Mouse (Mus musculus): ENCODE results near the gene Usp39. TPM values are rescaled to one million over a fixed set of nuclear protein-coding genes. Genes with fewer than 3 reads are reported as not detected.

Gene Usp39
- polyA plus RNA-seq, 1 experiment from 2014 or later = 16.0 TPM

DNA sequence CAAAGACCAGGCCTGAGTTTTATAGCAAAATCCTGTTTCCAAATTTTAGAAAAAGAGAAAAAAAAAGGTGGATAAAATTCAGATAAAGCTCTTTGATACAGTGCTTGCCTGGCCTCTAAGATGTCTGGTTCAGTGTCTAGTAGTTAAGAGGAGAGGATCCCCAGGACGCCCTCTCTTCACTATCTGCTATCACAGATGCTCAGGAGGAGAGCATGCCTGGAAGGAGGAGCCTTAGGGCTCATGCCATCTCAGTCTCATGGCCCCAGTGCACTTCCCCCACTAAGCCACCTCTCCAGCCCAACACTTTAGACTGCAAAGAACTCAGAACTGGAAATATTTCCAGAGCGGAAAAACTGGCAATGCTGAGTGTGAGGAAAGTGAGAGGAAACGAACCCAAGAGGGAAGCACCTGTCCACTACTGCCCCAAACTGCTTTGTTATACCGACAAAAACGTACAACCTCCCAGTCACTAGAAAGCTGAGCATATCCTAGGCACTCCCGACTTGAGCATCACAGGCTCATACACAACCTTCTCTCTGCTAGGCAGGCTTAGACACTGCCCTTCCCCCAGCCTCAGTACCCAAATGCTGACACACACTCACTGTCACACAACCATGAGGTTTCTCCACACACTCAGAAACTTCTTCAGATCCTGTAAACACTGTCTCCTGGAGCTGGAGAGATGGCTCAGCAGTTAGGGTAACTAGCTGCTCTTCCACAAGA, 21.0 kb downstream of the Usp39 start:
- Histone ChIP-seq H3K27me3 (replicated peaks; ENCODE audit: control insufficient read depth, insufficient read depth, low read length) (no peaks in the 10 kb centered on the region), H3K27ac (ENCODE audit: low read depth, low read length) (no peak overlapping the region), H3K4me3 (ENCODE audit: low read depth, low read length) (no peak overlapping the region), H3K9ac (ENCODE audit: low read depth, low read length) (no peak overlapping the region), H3K9me3 (ENCODE audit: control insufficient read depth) (no peaks in the 10 kb centered on the region), H3K4me1 (replicated peaks; ENCODE audit: control insufficient read depth, insufficient read depth, low read length) (no peaks in the 10 kb centered on the region), H3K4me2 (replicated peaks; ENCODE audit: low read depth) (no peak overlapping the region), H3K36me3 (ENCODE audit: control insufficient read depth, insufficient read depth) (peaks cover 66% of the 10 kb centered on the region)
- WGBS = 91% methylated on average over 6 of the region's 6 CpGs
- no peak for TF ChIP-seq CTCF (IDR thresholded peaks at IDR 0.05; ENCODE audit: low read depth)
- ATAC-seq = no peak

GRCm38 (mm10) chr6:72322936-72323335, 22.0 kb downstream of the Usp39 start:
- Histone ChIP-seq H3K4me3 (ENCODE audit: low read depth, low read length) (no peak overlapping the region), H3K36me3 (ENCODE audit: control insufficient read depth, insufficient read depth) (peaks cover 62% of the 10 kb centered on the region), H3K9ac (ENCODE audit: low read depth, low read length) (no peak overlapping the region), H3K27ac (ENCODE audit: low read depth, low read length) (no peak overlapping the region), H3K4me1 (replicated peaks; ENCODE audit: control insufficient read depth, insufficient read depth, low read length) (no peaks in the 10 kb centered on the region), H3K27me3 (replicated peaks; ENCODE audit: control insufficient read depth, insufficient read depth, low read length) (no peaks in the 10 kb centered on the region), H3K9me3 (ENCODE audit: control insufficient read depth) (no peaks in the 10 kb centered on the region), H3K4me2 (replicated peaks; ENCODE audit: low read depth) (no peak overlapping the region)
- no peak for ATAC-seq
- WGBS = 96% methylated on average over 3 of the region's 3 CpGs
- TF ChIP-seq CTCF (IDR thresholded peaks at IDR 0.05; ENCODE audit: low read depth) = no peak

DNA sequence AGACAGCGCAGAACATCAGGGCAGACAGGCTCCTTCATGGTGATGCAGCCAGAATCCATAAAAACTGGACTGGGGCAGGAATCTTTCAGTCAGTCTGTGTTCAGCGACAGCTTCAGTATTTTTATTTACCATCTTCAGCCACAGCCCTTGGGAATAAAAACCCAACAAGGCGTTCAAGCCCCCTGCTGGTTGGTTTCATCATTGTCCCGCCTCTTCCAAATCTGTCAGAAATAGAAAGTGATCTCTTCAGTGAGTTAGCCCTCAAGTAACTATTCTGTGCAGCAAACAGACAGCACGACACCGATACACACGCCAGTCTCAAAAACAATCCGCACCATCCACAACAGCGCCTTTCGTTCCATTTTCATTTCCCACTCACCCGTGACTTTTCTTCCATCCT, 26.0 kb downstream of the Usp39 start:
- H3K36me3 ChIP-seq (ENCODE audit: control insufficient read depth, insufficient read depth) = peaks cover 53% of the 10 kb centered on the region
- 76% methylated on average over 11 of the region's 11 CpGs for WGBS
- no peaks in the 10 kb centered on the region for H3K9me3 ChIP-seq (ENCODE audit: control insufficient read depth)
- no peak overlapping the region for H3K27ac ChIP-seq (ENCODE audit: low read depth, low read length)
- no peak overlapping the region for H3K4me2 ChIP-seq (replicated peaks; ENCODE audit: low read depth)
- ATAC-seq = no peak
- peak; percentile 71 for TF ChIP-seq CTCF (IDR thresholded peaks at IDR 0.05; ENCODE audit: low read depth)
- no peak overlapping the region for H3K4me3 ChIP-seq (ENCODE audit: low read depth, low read length)
- H3K4me1 ChIP-seq (replicated peaks; ENCODE audit: control insufficient read depth, insufficient read depth, low read length) = no peaks in the 10 kb centered on the region
- no peaks in the 10 kb centered on the region for H3K27me3 ChIP-seq (replicated peaks; ENCODE audit: control insufficient read depth, insufficient read depth, low read length)
- no peak overlapping the region for H3K9ac ChIP-seq (ENCODE audit: low read depth, low read length)

GRCm38 (mm10) chr6:72318440-72318839, 26.5 kb downstream of the Usp39 start:
- no peak for TF ChIP-seq CTCF (IDR thresholded peaks at IDR 0.05; ENCODE audit: low read depth)
- Histone ChIP-seq H3K9ac (ENCODE audit: low read depth, low read length) (no peak overlapping the region), H3K4me3 (ENCODE audit: low read depth, low read length) (no peak overlapping the region), H3K9me3 (ENCODE audit: control insufficient read depth) (no peaks in the 10 kb centered on the region), H3K4me2 (replicated peaks; ENCODE audit: low read depth) (no peak overlapping the region), H3K27ac (ENCODE audit: low read depth, low read length) (no peak overlapping the region), H3K4me1 (replicated peaks; ENCODE audit: control insufficient read depth, insufficient read depth, low read length) (no peaks in the 10 kb centered on the region), H3K27me3 (replicated peaks; ENCODE audit: control insufficient read depth, insufficient read depth, low read length) (no peaks in the 10 kb centered on the region), H3K36me3 (ENCODE audit: control insufficient read depth, insufficient read depth) (peaks cover 52% of the 10 kb centered on the region)
- 94% methylated on average over 4 of the region's 5 CpGs for WGBS
- ATAC-seq = no peak

GRCm38 (mm10) chr6:72316044-72316443, 28.9 kb downstream of the Usp39 start:
- Histone ChIP-seq H3K4me1 (replicated peaks; ENCODE audit: control insufficient read depth, insufficient read depth, low read length) (no peaks in the 10 kb centered on the region), H3K27me3 (replicated peaks; ENCODE audit: control insufficient read depth, insufficient read depth, low read length) (no peaks in the 10 kb centered on the region), H3K9ac (ENCODE audit: low read depth, low read length) (no peak overlapping the region), H3K27ac (ENCODE audit: low read depth, low read length) (no peak overlapping the region), H3K9me3 (ENCODE audit: control insufficient read depth) (no peaks in the 10 kb centered on the region), H3K4me2 (replicated peaks; ENCODE audit: low read depth) (no peak overlapping the region), H3K4me3 (ENCODE audit: low read depth, low read length) (no peak overlapping the region), H3K36me3 (ENCODE audit: control insufficient read depth, insufficient read depth) (peaks cover 34% of the 10 kb centered on the region)
- ATAC-seq = no peak
- WGBS = 77% methylated on average over 1 of the region's 1 CpGs
- no peak for TF ChIP-seq CTCF (IDR thresholded peaks at IDR 0.05; ENCODE audit: low read depth)

DNA sequence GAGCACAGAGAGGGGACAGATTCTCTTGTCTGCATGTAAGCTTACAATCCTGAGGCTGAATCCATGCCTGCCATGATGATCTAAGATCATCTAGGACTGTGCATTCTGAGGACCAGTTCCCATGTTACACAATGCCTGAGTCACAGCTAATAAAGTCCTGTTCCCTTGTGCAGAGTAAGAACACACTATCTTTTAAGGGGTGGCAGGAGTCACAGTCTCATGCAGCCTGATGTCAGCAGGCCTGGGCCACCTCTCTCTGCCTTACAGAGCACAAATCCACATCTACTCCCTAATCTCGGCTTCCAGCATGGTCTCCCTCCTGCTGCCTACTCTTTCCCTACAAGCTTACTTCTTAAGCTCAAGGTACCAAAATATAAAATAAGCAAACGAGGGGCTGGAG, 29.6 kb downstream of the Usp39 start:
- H3K4me1 ChIP-seq (replicated peaks; ENCODE audit: control insufficient read depth, insufficient read depth, low read length) = no peaks in the 10 kb centered on the region
- H3K4me3 ChIP-seq (ENCODE audit: low read depth, low read length) = no peak overlapping the region
- H3K36me3 ChIP-seq (ENCODE audit: control insufficient read depth, insufficient read depth) = peaks cover 27% of the 10 kb centered on the region
- no peak for TF ChIP-seq CTCF (IDR thresholded peaks at IDR 0.05; ENCODE audit: low read depth)
- no peak overlapping the region for H3K9ac ChIP-seq (ENCODE audit: low read depth, low read length)
- no peaks in the 10 kb centered on the region for H3K9me3 ChIP-seq (ENCODE audit: control insufficient read depth)
- no peak overlapping the region for H3K27ac ChIP-seq (ENCODE audit: low read depth, low read length)
- 85% methylated on average over 2 of the region's 2 CpGs for WGBS
- H3K4me2 ChIP-seq (replicated peaks; ENCODE audit: low read depth) = no peak overlapping the region
- no peaks in the 10 kb centered on the region for H3K27me3 ChIP-seq (replicated peaks; ENCODE audit: control insufficient read depth, insufficient read depth, low read length)
- peak; percentile 52; the same call in 1 of the 2 replicates for ATAC-seq
